Mouse (Mus musculus) central nervous system, embryonic 11.5 days (tissue): ENCODE results near the gene Gm29427. TPM values are rescaled to one million over a fixed set of nuclear protein-coding genes. Genes with fewer than 3 reads are reported as not detected.

Experiments used
- polyA plus RNA-seq: library from polyadenylated mRNA; depleted of rRNA; stranded (reverse); fragments of >200 nt; gene quantifications from 2 replicates; pipeline ENCODE4 v1.2.3, GENCODE M21; 2012; rRNA removed

Gene Gm29427
- polyA plus RNA-seq = 0.10 TPM in 1 of 2 replicates, not detected in the other

GRCm38 (mm10) chr1:130715561-130716217, at the start of gene Gm29427:
Gene Gm29427, minus strand, starts transcription at chr1:130715799.

GRCm38 (mm10) chr1:130731741-130732337, 16.2 kb upstream of the Gm29427 start, which contains the start of gene AA986860:
Gene AA986860, plus strand, starts transcription at chr1:130731976.

GRCm38 (mm10) chr1:130729153-130729552, 13.6 kb upstream of the Gm29427 start, which contains the start of gene Pfkfb2:
Gene Pfkfb2, minus strand, starts transcription at chr1:130729253.

GRCm38 (mm10) chr1:130717291-130717871, 1.8 kb upstream of the Gm29427 start, which contains the start of gene Yod1:
Gene Yod1, plus strand, starts transcription at chr1:130717327.

GRCm38 (mm10) chr1:130661454-130661853, 54.1 kb downstream of the Gm29427 start, which contains the start of gene C4bp:
Gene C4bp, minus strand, starts transcription at chr1:130661632.

GRCm38 (mm10) chr1:130629521-130629920, 86.1 kb downstream of the Gm29427 start, which contains the start of gene Zp3r:
Gene Zp3r, minus strand, starts transcription at chr1:130629621.

Other genes with a start within 250 kb of the Gm29427 start
- gene Zp3r, start 86.2 kb downstream of the Gm29427 start, polyA plus RNA-seq = not detected in 2 replicates
- 0.02 and 0.04 TPM in 2 replicates for gene C4bp, start 54.2 kb downstream of the Gm29427 start, polyA plus RNA-seq
- gene Yod1, start 1.5 kb upstream of the Gm29427 start, polyA plus RNA-seq = 2.9 and 5.2 TPM in 2 replicates
- 19.9 and 20.8 TPM in 2 replicates for gene Pfkfb2, start 13.5 kb upstream of the Gm29427 start, polyA plus RNA-seq
- 0.67 and 0.72 TPM in 2 replicates for gene AA986860, start 16.2 kb upstream of the Gm29427 start, polyA plus RNA-seq
- gene Fcamr, start 85.1 kb upstream of the Gm29427 start, polyA plus RNA-seq = 0.06 and 0.07 TPM in 2 replicates
- 0.02 and 0.06 TPM in 2 replicates for gene Pigr, start 110.9 kb upstream of the Gm29427 start, polyA plus RNA-seq
- gene Fcmr, start 149.9 kb upstream of the Gm29427 start, polyA plus RNA-seq = not detected in 2 replicates
- gene Il24, start 171.7 kb upstream of the Gm29427 start, polyA plus RNA-seq = not detected in 2 replicates
- gene Il20, start 195.7 kb upstream of the Gm29427 start, polyA plus RNA-seq = not detected in 2 replicates
- 0.07 and 0.10 TPM in 2 replicates for gene Il19, start 224.3 kb upstream of the Gm29427 start, polyA plus RNA-seq